Mouse (Mus musculus) liver, embryonic 11.5 days (tissue): ENCODE data around the gene Trim23. TPM values are rescaled to one million over a fixed set of nuclear protein-coding genes. Genes with fewer than 3 reads are reported as not detected.

ENCODE experiments used
- ATAC-seq: fragments of 200-750 bp; cut with Nextera tagmentation; replicated peaks from 2 replicates; pipeline ENCODE4 v1.8.0; 2017; ENCODE audit warnings: moderate number of reproducible peaks, mild to moderate bottlenecking, moderate TSS enrichment, moderate library complexity; ENCODE audit not compliant: low FRiP score
- DNase-seq: peaks from one replicate; pipeline ENCODE4 v3.0.0-alpha.2; 2017; ENCODE audit warnings: low spot score
- H3K27ac ChIP-seq: fragments of 300-500 bp; sonication (generic); 2 replicates; pipeline ENCODE4 v1.5.1; 2014; ENCODE audit warnings: mild to moderate bottlenecking, low read depth, low read length, control low read depth
- H3K27me3 ChIP-seq: fragments of 300-500 bp; sonication (generic); replicated peaks from 2 replicates; pipeline ENCODE4 v1.6.1; 2014; ENCODE audit warnings: low read length, mixed read lengths; ENCODE audit not compliant: control insufficient read depth, insufficient read depth
- H3K36me3 ChIP-seq: fragments of 300-500 bp; sonication (generic); 2 replicates; pipeline ENCODE4 v1.6.1; 2014; ENCODE audit warnings: mild to moderate bottlenecking, low read length, moderate library complexity, mixed read lengths; ENCODE audit not compliant: control insufficient read depth, insufficient read depth
- H3K4me1 ChIP-seq: fragments of 300-500 bp; sonication (generic); replicated peaks from 2 replicates; pipeline ENCODE4 v1.6.1; 2014; ENCODE audit warnings: low read length, mixed read lengths; ENCODE audit not compliant: control insufficient read depth, insufficient read depth
- H3K4me2 ChIP-seq: fragments of 300-500 bp; sonication (generic); 2 replicates; pipeline ENCODE4 v1.6.1; 2014; ENCODE audit warnings: mild to moderate bottlenecking, control low read depth, moderate library complexity
- H3K4me3 ChIP-seq: fragments of 300-500 bp; sonication (generic); 2 replicates; pipeline ENCODE4 v1.5.1; 2014; ENCODE audit warnings: low read depth, low read length, control low read depth
- H3K9ac ChIP-seq: fragments of 300-500 bp; sonication (generic); 2 replicates; pipeline ENCODE4 v1.6.1; 2014; ENCODE audit warnings: low read depth, low read length, control low read depth
- H3K9me3 ChIP-seq: fragments of 300-500 bp; sonication (generic); 2 replicates; pipeline ENCODE4 v1.6.1; 2016; ENCODE audit warnings: low read length, inconsistent platforms, mixed read lengths; ENCODE audit not compliant: control insufficient read depth
- WGBS: fragments of 180-500 bp; shearing (Covaris S2); extraction: QIAGEN DNeasy Blood & Tissue Kit; methylation state at CpG from one replicate; pipeline ENCODE4 v1.1.7; 2014; 5-methylcytosine and 5-hydroxymethylcytosine counted together
- polyA plus RNA-seq: library from polyadenylated mRNA; unstranded; fragments of >200 nt; fragmentation: Nextera tagmentation; extraction: Ambion mirVana; gene quantifications from 2 replicates; pipeline ENCODE4 v1.2.1, GENCODE M21; 2014

The Trim23 gene
- 13.7 and 15.0 TPM in 2 replicates for polyA plus RNA-seq

DNA sequence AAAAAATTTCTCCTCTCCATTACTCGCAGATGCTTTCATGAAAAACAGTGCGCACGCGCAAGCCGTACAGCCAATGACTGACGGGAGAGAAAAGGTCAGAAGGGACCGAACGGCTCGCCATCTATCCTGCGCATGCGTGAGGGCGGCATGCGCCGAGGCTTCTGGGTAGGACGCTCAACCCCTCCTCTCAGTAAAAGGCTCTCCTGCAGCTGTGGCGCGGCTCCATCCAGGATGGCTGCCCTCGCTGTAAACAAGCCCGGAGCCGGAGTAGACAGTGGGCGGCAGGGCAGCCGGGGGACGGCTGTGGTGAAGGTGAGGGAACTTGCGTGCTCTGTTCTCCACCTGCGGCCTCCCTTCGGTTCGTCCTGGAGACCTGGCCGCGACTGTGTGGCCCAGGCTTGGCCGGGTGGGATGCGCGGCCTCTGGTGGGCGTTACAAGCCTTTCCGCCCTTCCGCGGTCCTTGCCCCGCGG is at the start of gene Trim23:
TSS of gene Trim23 (plus strand) at position 148 of the 472 bp plus-strand sequence.
- WGBS, result under 1% methylated on average over 38 of the region's 38 CpGs
- Histone ChIP-seq H3K9ac (peak within 1 kb of the TSS; percentile 82), H3K4me3 (peak within 1 kb of the TSS; percentile 72), H3K36me3 (peaks cover 2% of the 10 kb centered on the region; the same call in 1 of the 2 replicates), H3K27ac (peak within 1 kb of the TSS; percentile 83), H3K27me3 (no peaks in the 10 kb centered on the region), H3K4me2 (peak within 1 kb of the TSS; percentile 80), H3K4me1 (peaks cover 9% of the 10 kb centered on the region; the same call in 1 of the 2 replicates), H3K9me3 (no peaks in the 10 kb centered on the region)
- DNase-seq (peak; percentile 89), ATAC-seq (peak; percentile 97)

DNA sequence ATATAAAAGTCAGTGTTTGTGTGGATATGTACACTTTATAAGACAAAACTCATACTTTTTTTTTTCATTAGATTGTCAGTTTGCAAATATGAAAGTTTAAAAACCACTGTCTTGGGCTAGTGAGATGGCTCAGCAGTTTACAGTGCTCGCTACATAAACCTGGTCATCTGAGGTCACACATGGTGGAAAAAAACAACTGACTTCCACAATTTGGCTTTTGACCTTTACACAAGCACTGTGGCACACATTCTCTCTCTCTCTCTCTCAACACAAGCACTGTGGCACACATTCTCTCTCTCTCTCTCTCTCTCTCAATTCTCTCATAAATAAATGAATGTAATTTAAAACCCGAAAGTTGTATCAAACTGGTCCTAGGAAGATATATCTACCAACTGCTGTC is 46.0 kb upstream of the Trim23 start:
- 82% methylated on average over 2 of the region's 2 CpGs for WGBS
- Histone ChIP-seq H3K27me3 (no peaks in the 10 kb centered on the region), H3K4me1 (no peaks in the 10 kb centered on the region), H3K9me3 (no peaks in the 10 kb centered on the region), H3K4me3 (no peak overlapping the region), H3K9ac (no peak overlapping the region), H3K36me3 (no peaks in the 10 kb centered on the region), H3K27ac (no peak overlapping the region), H3K4me2 (no peak overlapping the region)
- no peak for DNase-seq
- no peak for ATAC-seq

DNA sequence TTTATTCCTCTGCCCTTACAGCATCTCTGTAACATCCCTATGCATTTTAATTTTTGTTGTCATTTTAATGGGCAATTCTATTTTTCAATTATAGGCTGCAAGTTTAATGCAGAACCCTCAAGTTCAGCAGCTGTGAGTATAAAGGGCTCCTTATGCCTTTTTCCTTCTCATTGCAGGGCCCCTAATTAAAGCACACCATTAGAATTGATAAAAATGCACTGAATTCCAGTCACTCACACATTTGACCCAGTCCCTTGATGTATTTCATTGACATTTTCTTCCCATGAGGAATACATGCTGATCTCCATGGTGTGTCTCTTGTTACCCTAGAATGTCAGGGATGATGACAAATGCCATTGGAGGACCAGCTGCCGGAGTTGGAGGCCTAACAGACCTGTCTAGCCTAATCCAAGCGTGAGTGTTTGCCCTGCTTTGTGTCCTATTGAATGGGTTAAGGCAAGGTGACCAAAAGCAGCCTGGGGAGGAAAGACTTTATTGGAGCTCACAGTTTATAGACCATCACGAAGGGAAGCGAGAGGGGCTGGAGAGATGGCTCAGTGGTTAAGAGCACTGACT is 44.0 kb upstream of the Trim23 start:
- Histone ChIP-seq H3K4me2 (no peak overlapping the region), H3K9me3 (no peaks in the 10 kb centered on the region), H3K4me1 (no peaks in the 10 kb centered on the region), H3K36me3 (no peaks in the 10 kb centered on the region), H3K4me3 (no peak overlapping the region), H3K27me3 (no peaks in the 10 kb centered on the region), H3K27ac (no peak overlapping the region), H3K9ac (no peak overlapping the region)
- 84% methylated on average over 4 of the region's 4 CpGs for WGBS
- DNase-seq (no peak), ATAC-seq (no peak)

DNA sequence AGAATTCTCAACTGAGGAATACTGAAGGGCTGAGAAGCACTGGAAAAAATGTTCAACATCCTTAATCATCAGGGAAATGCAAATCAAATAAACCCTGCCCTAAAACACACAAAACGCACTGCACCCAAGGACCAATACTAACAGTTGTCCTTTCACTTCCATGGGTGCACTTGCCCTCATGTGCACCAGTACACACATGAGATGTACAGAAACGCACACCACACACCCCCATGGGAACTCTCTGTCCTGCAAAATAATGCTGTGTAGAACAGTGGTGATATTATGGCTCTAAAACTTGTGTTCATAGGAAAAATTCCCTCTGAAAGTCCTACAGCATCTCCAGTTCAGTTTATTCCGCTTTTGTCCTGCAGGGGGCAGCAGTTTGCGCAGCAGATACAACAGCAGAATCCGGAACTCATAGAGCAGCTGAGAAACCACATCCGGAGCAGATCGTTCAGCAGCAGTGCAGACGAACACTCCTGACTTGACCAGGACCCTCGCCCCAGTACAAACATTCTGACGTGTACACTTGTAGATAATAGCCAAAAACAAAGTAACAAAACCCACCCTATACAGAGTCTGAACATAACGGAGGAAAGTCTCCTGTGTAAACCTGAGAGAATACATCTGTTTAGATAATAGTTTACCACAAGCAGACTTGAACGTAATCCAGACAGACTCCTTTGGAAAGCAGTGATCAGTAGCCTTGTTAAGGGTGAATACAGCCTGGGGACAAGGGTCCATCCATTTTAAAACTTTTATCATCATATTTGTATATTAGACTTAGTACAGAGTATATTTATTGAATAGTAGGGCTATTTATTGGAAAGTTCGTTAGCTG is 39.0 kb upstream of the Trim23 start:
- peak overlapping the region; percentile 18; the same call in 1 of the 2 replicates for H3K4me3 ChIP-seq
- H3K9ac ChIP-seq, result no peak overlapping the region
- DNase-seq (peak; percentile 54), ATAC-seq (peak; percentile 73)
- 36% methylated on average over 13 of the region's 13 CpGs for WGBS
- no peaks in the 10 kb centered on the region for H3K9me3 ChIP-seq
- peak overlapping the region; percentile 48 for H3K4me2 ChIP-seq
- no peak overlapping the region for H3K27ac ChIP-seq
- no peaks in the 10 kb centered on the region for H3K27me3 ChIP-seq
- H3K4me1 ChIP-seq, result no peaks in the 10 kb centered on the region
- H3K36me3 ChIP-seq, result peaks cover 7% of the 10 kb centered on the region; the same call in 1 of the 2 replicates

DNA sequence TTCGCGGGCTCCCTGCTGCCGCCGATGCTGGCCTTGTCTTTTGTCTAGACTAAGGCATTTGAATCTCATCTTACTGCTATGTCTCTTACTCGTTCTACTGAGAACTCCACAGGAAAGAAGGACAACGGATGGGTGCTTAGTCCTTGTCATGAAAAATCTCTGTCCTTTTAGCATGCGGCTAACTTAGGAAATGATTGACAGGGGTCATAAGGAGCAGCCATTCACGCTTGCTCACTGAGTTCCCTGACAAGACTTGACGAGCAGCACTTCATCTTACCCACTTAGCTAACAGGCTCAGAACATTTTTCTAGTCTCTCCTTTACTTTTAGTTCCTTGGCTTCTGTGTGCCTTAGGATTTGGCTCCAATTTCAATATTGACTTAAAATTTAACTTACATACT is 33.7 kb upstream of the Trim23 start:
- 90% methylated on average over 9 of the region's 9 CpGs for WGBS
- ATAC-seq, result no peak
- no peak overlapping the region for H3K4me2 ChIP-seq

DNA sequence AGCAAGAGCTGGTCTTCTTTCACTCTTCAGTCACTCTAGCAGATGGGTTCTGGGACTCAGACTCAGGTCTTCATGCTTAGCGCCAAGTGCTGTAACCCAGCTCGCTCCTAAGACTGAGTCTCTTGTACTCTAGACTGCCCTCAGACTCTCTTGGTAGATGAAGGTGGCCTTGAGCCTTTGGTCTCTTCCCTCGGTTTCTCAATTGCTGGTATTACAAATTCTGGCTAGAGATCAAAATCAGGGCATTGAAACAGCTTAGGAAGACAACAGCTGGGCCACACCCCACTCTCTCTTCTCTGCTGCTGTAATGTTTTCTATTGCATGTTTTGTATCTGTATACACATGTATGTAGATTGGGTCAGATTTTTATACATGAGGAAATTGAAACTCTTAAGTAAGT is 33.0 kb upstream of the Trim23 start:
- WGBS, result 87% methylated on average over 3 of the region's 3 CpGs
- ATAC-seq (no peak), DNase-seq (no peak)
- H3K36me3 ChIP-seq, result peaks cover 23% of the 10 kb centered on the region; the same call in 1 of the 2 replicates
- H3K27ac ChIP-seq, result no peak overlapping the region
- H3K4me1 ChIP-seq, result no peaks in the 10 kb centered on the region
- no peak overlapping the region for H3K4me3 ChIP-seq
- H3K4me2 ChIP-seq, result no peak overlapping the region
- H3K9ac ChIP-seq, result no peak overlapping the region
- no peaks in the 10 kb centered on the region for H3K27me3 ChIP-seq
- H3K9me3 ChIP-seq, result no peaks in the 10 kb centered on the region

More for the DNA sequence above, 33.7 kb upstream of the Trim23 start:
- Histone ChIP-seq H3K9ac (no peak overlapping the region), H3K27ac (no peak overlapping the region), H3K4me1 (no peaks in the 10 kb centered on the region), H3K36me3 (peaks cover 23% of the 10 kb centered on the region; the same call in 1 of the 2 replicates), H3K4me3 (no peak overlapping the region), H3K9me3 (no peaks in the 10 kb centered on the region), H3K27me3 (no peaks in the 10 kb centered on the region)
- DNase-seq, result no peak

DNA sequence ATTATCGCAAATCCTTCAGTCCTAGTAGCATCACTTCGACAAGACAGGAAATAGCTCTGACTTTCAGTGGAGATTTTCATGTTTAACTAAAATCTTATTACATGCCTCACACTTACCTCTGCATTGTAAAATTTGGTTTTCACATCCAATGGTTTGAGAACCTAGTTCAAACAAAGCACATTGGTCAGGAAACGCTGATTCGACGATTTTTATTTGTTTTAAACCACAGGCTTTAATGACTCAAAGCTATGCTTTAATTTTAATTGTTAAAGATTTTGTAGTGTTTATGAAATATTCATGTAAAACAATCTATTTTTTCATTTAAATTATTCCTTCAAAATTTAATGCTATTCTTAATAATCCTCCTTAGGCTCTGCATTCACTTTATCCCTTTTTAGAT is 24.4 kb upstream of the Trim23 start:
- no peaks in the 10 kb centered on the region for H3K27me3 ChIP-seq
- no peak overlapping the region for H3K4me3 ChIP-seq
- WGBS, result 93% methylated on average over 5 of the region's 5 CpGs
- no peaks in the 10 kb centered on the region for H3K9me3 ChIP-seq
- no peak for DNase-seq
- H3K4me2 ChIP-seq, result no peak overlapping the region
- H3K4me1 ChIP-seq, result no peaks in the 10 kb centered on the region
- ATAC-seq, result no peak
- no peak overlapping the region for H3K9ac ChIP-seq
- peaks cover 13% of the 10 kb centered on the region; the same call in 1 of the 2 replicates for H3K36me3 ChIP-seq
- no peak overlapping the region for H3K27ac ChIP-seq

DNA sequence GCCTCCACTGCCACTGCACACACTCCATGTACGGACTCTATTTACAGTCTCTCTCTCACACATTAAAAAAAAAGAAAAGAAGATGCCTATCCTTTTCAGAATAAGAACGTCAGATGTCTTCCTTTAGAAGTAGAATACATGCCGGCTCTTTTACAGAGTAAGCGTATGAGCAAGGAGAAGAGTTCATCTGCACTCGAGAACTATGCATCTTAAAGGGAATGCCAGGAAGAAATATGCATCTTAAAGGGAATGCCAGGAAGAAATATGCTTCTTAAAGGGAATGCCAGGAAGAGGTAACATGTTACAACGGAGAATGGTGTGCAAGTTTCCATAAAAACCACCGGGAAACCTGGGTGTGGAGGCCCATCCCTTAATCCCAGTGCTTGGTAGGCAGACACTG is 23.5 kb upstream of the Trim23 start:
- Histone ChIP-seq H3K4me2 (no peak overlapping the region), H3K4me3 (no peak overlapping the region), H3K27ac (no peak overlapping the region), H3K4me1 (no peaks in the 10 kb centered on the region), H3K36me3 (peaks cover 11% of the 10 kb centered on the region), H3K9me3 (no peaks in the 10 kb centered on the region), H3K9ac (no peak overlapping the region), H3K27me3 (no peaks in the 10 kb centered on the region)
- DNase-seq (no peak), ATAC-seq (no peak)
- WGBS, result 91% methylated on average over 7 of the region's 7 CpGs
